Mouse (Mus musculus): ENCODE data around the gene Cntn1. TPM values are rescaled to one million over a fixed set of nuclear protein-coding genes. Genes with fewer than 3 reads are reported as not detected.
"Not testable (repeated sequence)": the region's sequence is repeated elsewhere in the genome, so short reads cannot be mapped to it uniquely, and the experiment has no call there.

The Cntn1 gene
- polyA plus RNA-seq, 1 experiment, result 2.0 TPM

DNA sequence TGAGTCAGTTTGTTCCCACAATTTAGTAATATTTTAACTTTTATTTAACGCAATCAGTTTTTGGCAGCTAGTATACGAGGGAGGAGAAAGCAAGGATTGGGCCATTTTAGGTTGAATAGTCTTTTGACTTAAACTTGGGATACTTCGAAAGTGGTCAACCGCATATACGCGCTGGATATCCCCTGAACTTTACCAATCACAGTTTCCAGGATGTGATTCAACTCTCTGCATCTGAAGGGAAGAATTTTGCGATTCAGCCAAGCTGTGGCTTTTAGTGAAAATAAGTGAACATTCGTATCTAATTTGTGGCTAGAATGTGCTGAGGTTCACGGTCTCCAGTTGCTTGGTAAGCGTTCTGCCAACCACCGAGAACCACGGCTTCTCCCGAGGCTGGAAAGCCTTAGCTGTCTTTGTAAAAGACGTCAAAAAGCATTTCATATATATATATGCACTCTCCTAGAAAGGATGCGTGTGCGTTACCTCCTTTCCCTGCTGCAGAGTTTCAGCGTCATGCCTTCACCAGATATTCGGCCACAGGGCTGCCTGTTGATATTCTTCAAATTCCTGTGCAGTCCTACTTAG, 217.9 kb downstream of the Cntn1 start:
- DNase-seq (ENCODE audit: low spot score), result no peak

DNA sequence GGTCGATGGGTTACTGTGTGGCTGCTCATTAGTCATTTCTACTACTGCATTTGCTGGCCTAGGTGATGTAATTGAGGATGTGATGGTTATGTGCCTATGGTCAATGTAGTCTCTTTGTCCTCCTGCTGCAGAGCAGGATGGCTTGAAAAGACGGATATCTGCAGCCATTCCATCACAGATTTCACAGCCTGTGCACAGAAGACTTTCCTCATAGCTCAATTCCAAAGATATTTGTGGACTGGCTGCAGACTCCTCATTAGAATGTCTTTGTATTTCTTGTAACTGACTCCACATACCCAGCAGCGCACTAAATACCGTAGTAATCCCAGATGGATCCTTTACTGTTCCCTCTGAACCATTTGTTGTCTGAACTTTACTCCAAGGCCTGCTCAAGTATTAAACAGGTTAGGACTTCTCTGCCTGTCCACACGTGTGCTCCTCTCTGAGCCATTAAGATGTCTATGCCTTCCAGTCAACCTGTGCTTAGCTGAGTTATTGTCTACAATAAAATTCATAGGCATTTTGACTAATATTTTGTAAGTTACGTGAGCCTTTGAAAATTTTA, 220.9 kb downstream of the Cntn1 start:
- no peak for DNase-seq (ENCODE audit: low spot score)

GRCm38 (mm10) chr15:92276826-92277225, 225.9 kb downstream of the Cntn1 start:
- DNase-seq (ENCODE audit: low spot score), result no peak

DNA sequence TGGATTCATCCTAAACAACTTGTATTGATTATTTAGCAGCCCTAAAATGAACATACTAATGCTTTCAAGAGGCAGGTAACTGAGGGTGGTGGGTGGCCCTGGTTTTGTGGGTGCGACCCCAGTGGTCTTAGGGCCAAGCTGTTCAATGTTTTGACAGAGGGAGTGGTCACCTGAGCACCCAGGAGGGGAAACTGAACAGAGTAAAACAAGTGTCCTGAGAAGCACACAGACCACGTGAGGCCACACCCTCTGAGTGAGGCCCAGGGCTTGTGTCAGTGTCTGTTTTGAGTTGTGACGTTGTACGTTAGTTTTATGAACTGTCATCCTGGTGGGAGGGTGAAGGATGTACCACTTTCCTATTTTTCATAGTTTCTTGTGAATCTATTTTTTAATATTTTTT, 227.0 kb downstream of the Cntn1 start:
- no peak for DNase-seq (ENCODE audit: low spot score)

GRCm38 (mm10) chr15:92280966-92281365, 230.0 kb downstream of the Cntn1 start:
- DNase-seq (ENCODE audit: low spot score), result no peak

DNA sequence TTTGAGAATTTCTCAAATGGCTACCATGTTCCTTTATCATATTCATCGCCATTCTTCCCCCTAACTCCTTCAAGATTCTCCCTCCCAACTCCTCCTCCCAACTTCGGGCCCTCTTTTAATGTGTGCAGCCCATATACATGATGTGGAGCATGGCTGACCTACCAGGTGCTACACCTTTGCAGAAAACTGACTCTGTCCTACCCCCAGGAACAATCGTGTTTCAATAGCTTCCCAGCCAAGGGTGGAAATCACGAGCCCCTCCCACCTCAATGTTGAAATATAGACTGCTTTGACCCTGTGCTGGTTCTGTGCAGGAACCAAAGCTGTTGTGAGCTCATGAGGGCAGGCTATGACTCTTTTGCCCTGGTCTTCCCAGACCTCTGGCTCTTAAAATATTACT, 236.7 kb downstream of the Cntn1 start:
- no peak for DNase-seq (ENCODE audit: low spot score)

DNA sequence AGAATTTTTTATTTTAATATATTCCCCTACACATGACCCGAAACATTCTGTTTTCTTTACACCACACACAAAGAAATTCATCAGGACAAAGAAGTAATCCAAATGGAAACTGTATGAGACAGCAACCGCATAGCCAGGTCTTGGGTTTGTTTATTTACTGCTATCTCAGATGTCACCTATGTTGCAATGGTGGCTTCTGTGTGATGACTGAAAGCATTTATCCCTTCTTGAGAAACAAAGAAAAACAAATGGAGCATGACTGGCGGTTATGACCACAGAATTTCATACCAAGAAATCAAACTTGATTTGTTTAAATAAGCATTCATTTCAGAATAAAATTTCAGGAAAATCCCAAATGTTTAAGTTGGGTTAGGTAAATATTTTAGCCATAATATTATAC, 245.5 kb downstream of the Cntn1 start:
- DNase-seq (ENCODE audit: low spot score), result no peak

GRCm38 (mm10) chr15:92302796-92303195, 251.8 kb downstream of the Cntn1 start:
- no peak for DNase-seq (ENCODE audit: low spot score)

- no peak for DNase-seq (ENCODE audit: low spot score)
Observed at GRCm38 (mm10) chr15:92304221-92304620, 253.3 kb downstream of the Cntn1 start.

GRCm38 (mm10) chr15:92321959-92322358, 271.0 kb downstream of the Cntn1 start:
- no peak for DNase-seq (ENCODE audit: low spot score)

- no peak for DNase-seq (ENCODE audit: low spot score)
Observed at GRCm38 (mm10) chr15:92327111-92327510, 276.1 kb downstream of the Cntn1 start.

GRCm38 (mm10) chr15:92340253-92340652, 289.3 kb downstream of the Cntn1 start:
- no peak for DNase-seq (ENCODE audit: low spot score)

GRCm38 (mm10) chr15:92341424-92341823, 290.5 kb downstream of the Cntn1 start:
- DNase-seq (ENCODE audit: low spot score), result no peak

DNA sequence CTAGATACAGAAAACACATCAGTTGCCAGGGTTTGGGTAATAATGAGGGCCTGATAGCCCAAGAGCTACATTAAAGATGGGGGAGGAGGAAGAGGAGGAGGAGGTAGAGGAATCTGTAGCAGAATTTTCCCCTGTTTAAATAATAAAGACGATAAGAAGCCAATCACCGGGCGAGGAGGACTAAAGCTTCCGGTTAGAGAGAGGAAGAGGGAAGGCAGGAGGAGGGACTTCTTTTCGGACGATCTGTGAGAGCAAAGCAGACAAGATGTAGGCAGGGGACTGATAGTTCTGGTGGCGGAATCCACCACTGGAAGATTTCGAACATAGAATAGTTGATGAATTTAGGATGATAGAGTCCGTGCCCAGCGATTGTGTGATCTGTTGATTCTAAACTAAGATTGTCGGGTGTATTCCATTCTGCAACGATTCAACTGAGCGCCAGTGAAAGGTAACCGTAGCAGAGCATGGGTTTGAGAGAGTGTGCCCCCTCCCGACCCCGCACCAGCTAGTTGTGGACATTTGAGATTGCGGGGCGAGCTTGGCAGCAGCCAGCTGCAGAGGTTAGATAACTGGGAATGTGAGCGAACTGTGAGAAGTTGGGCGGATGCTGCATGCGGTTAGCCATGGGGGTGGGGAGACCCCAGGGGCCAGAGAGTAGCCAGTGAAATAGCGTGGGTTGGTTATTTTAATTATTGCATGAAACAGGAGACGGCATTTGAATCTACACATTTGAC, 293.3 kb downstream of the Cntn1 start:
- no peak for DNase-seq (ENCODE audit: low spot score)

- DNase-seq (ENCODE audit: low spot score), result no peak
Observed at GRCm38 (mm10) chr15:92347426-92347825, 296.5 kb downstream of the Cntn1 start.

GRCm38 (mm10) chr15:92347902-92348301, 296.9 kb downstream of the Cntn1 start:
- no peak for DNase-seq (ENCODE audit: low spot score)

GRCm38 (mm10) chr15:92348453-92348852, 297.5 kb downstream of the Cntn1 start:
- not testable (repeated sequence) for DNase-seq (ENCODE audit: low spot score)

DNA sequence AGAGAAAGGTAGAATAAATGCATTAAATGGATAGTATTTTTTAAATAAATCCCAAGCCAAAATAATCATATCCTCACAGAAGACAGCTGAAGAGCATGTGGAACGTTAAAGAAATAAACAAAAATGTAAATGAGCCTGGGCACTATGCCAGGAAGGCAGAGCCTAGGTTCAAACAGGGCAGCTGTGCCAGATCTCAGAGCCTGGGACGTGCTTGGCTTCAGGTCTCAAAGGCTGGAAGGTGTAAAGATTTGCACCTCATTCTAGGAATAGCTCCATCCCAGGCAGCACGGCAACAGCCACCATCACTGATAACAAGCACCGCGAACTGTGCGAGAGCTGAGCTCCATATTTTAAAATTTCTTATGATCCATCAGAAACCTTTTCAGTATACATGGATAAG, 313.2 kb downstream of the Cntn1 start:
- no peak for DNase-seq (ENCODE audit: low spot score)

DNA sequence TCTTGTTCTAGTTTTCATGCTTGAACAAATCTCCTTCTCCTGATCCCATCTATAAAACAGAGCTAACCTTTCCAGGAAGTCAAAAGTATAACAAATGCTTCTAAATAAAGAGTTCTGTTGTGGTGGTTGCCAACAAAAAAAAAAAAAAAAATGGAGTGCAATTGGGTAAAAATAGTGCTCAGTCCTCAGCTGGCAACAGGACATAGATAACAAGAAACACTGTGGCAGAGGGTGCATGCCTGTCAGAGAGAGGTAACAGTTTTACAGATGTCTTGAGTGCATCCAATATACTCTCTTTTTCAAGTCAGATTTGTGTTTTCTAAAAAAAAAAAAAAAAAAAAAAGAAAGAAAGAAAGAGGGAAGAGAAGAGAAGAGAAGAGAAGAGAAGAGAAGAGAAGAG, 313.6 kb downstream of the Cntn1 start:
- DNase-seq (ENCODE audit: low spot score), result no peak
